Mouse (Mus musculus): ENCODE results near the gene Supt3.

GRCm38 (mm10) chr17:44967186-44967585, 190.2 kb downstream of the Supt3 start:
- TF ChIP-seq POLR2A (IDR thresholded peaks at IDR 0.05; ENCODE audit: borderline replicate concordance, control insufficient read depth, low read depth, low read length) (no peak), CTCF (IDR thresholded peaks at IDR 0.05; ENCODE audit: control insufficient read depth, insufficient read depth, low read length) (no peak)
